Mouse (Mus musculus) megakaryocyte, adult 5-6 weeks (primary cell): ENCODE measurements around the gene Cptp. TPM values are rescaled to one million over a fixed set of nuclear protein-coding genes. Genes with fewer than 3 reads are reported as not detected.
A peak's percentile ranks its signal among the peaks of the same experiment; 100 is the strongest.

Experiments used
- ATAC-seq: 2 replicates; pipeline ENCODE4 v1.8.0; 2016; ENCODE audit warnings: mild to moderate bottlenecking, inconsistent platforms; ENCODE audit not compliant: poor library complexity, severe bottlenecking
- total RNA-seq, 2 experiments: library from RNA; stranded (forward) in 1 of 2; stranded (reverse) in 1 of 2; fragments of 153-499, 151-499 nt in 1 of 2; fragments of 221-1000, 200-1000 nt in 1 of 2; gene quantifications; 2 replicates each; pipeline versions ENCODE4 v1.2.3 to v1.2.4; 2015 to 2017

Gene Cptp
- total RNA-seq, 2 experiments from 2014 or later: 8.8 to 9.1 TPM

GRCm38 (mm10) chr4:155843231-155843630 lies 26.0 kb downstream of the Cptp start:
- no peak for ATAC-seq

- ATAC-seq: 0 out of 2 replicates have a peak, but pooled peaks have one; percentile 1
Measured at GRCm38 (mm10) chr4:155841651-155842270, 27.5 kb downstream of the Cptp start.

GRCm38 (mm10) chr4:155841003-155841454 lies 28.2 kb downstream of the Cptp start:
- peak; percentile 76 for ATAC-seq

GRCm38 (mm10) chr4:155840076-155841002 lies 28.9 kb downstream of the Cptp start:
- no peak for ATAC-seq

GRCm38 (mm10) chr4:155839483-155839910 lies 29.7 kb downstream of the Cptp start, which contains the start of gene Mxra8:
TSS of gene Mxra8 (plus strand) at chr4:155839680.
- ATAC-seq: no peak

GRCm38 (mm10) chr4:155838187-155839153 lies 30.8 kb downstream of the Cptp start:
- no peak for ATAC-seq

GRCm38 (mm10) chr4:155837404-155838010 lies 31.7 kb downstream of the Cptp start:
- peak; percentile 41 for ATAC-seq

- ATAC-seq: peak; percentile 22
Measured at GRCm38 (mm10) chr4:155833836-155834235, 35.4 kb downstream of the Cptp start.

GRCm38 (mm10) chr4:155833234-155833633 lies 36.0 kb downstream of the Cptp start:
- peak; percentile 49 for ATAC-seq

GRCm38 (mm10) chr4:155832321-155832720 lies 36.9 kb downstream of the Cptp start:
- no peak for ATAC-seq

GRCm38 (mm10) chr4:155831831-155832230 lies 37.4 kb downstream of the Cptp start:
- ATAC-seq: peak; percentile 33

GRCm38 (mm10) chr4:155831205-155831766 lies 38.0 kb downstream of the Cptp start, which contains the start of gene Aurkaip1:
TSS of gene Aurkaip1 (plus strand) at chr4:155831272.
- ATAC-seq: peak; percentile 85

- ATAC-seq: no peak
Measured at GRCm38 (mm10) chr4:155830596-155830995, 38.6 kb downstream of the Cptp start.

- ATAC-seq: no peak
Measured at GRCm38 (mm10) chr4:155829866-155830265, 39.4 kb downstream of the Cptp start.

GRCm38 (mm10) chr4:155823443-155823842 lies 45.8 kb downstream of the Cptp start:
- no peak for ATAC-seq

- ATAC-seq: no peak
Measured at GRCm38 (mm10) chr4:155821025-155821424, 48.2 kb downstream of the Cptp start.

GRCm38 (mm10) chr4:155817533-155817932 lies 51.7 kb downstream of the Cptp start:
- no peak for ATAC-seq
